Comparison of ENCODE assay signal across 18 mouse cellular contexts in the genomic region with DNA sequence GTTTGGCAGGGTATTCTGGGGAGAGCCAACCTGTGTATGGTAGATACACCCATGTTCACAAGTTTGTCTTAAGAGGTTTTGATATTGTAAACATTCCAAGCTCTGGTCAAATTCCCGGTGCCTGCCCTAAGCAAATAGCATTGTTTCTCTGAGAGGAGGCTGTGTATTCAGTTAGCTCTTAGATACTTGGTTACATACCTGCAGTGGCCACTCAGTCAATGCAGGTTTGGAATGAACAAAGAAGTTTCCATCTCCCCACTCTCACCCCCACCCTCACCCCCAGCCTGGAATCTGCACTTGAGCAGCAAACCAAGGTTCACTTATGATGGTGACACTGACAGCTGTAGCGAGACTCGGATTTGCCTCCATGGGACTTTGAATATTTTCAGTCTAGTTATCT.
"Had no signal": no experiment of that assay in that cellular context is flagged by ENCODE, and none has a peak within 500 bp of the region (broad histone marks: within the 10 kb centered on the region; RNA-seq: fewer than 3 reads in every experiment).

No protein-coding gene starts in this region.

- H3K9ac ChIP-seq: liver, embryonic 14.5 days; midbrain, embryonic 12.5 days; midbrain, embryonic 15.5 days; neural tube, embryonic 12.5 days; neural tube, embryonic 15.5 days had no signal

- ATAC-seq: hindbrain, postnatal 0 days; inflammation-experienced regulatory T-cells, adult 6 months; intestine, embryonic 16.5 days; midbrain, embryonic 15.5 days had no signal

- H3K4me1 ChIP-seq: midbrain, embryonic 12.5 days; midbrain, embryonic 15.5 days; neural tube, embryonic 12.5 days had no signal

- H3K36me3 ChIP-seq: midbrain, embryonic 12.5 days; midbrain, embryonic 15.5 days; neural tube, embryonic 12.5 days; neural tube, embryonic 15.5 days had no signal

- H3K27ac ChIP-seq: hindbrain, postnatal 0 days; kidney, postnatal 0 days; layer of hippocampus, adult 2 months; liver, embryonic 14.5 days; macrophage; midbrain, embryonic 12.5 days; midbrain, embryonic 15.5 days; neural tube, embryonic 12.5 days; neural tube, embryonic 15.5 days had no signal

- H3K4me2 ChIP-seq: liver, embryonic 11.5 days; midbrain, embryonic 12.5 days; midbrain, embryonic 15.5 days; neural tube, embryonic 12.5 days; neural tube, embryonic 15.5 days had no signal

- H3K9me3 ChIP-seq: midbrain, embryonic 12.5 days; midbrain, embryonic 15.5 days; neural tube, embryonic 12.5 days; neural tube, embryonic 15.5 days had no signal

- DNase-seq: kidney, adult 18-20 months; kidney, postnatal 25 days; layer of hippocampus, adult 9-11 months; right cerebral cortex, postnatal 25 days; spleen, adult 18-20 months; thymus, postnatal 25 days had no signal

- H3K27me3 ChIP-seq: midbrain, embryonic 12.5 days; midbrain, embryonic 15.5 days; neural tube, embryonic 12.5 days; neural tube, embryonic 15.5 days had no signal

- H3K4me3 ChIP-seq: layer of hippocampus, adult 2 months; midbrain, embryonic 12.5 days; midbrain, embryonic 15.5 days; neural tube, embryonic 12.5 days; neural tube, embryonic 15.5 days had no signal
